Mouse (Mus musculus) ovary, adult 18-20 months (tissue): ENCODE data around the gene Nfyb.

ENCODE experiments used
- DNase-seq: peaks from one replicate; pipeline ENCODE4 v3.0.0; 2022; ENCODE audit warnings: low spot score, mixed read lengths

Gene Nfyb

GRCm38 (mm10) chr10:82763840-82764631 lies at the start of gene Nfyb:
Gene Nfyb, minus strand, starts transcription at chr10:82764144.
- DNase-seq, result peak; percentile 95

GRCm38 (mm10) chr10:82811855-82812431 lies 48.0 kb upstream of the Nfyb start:
- DNase-seq, result peak; percentile 37

- DNase-seq, result no peak
These were observed 45.4 kb upstream of the Nfyb start for GRCm38 (mm10) chr10:82809352-82809751.

- no peak for DNase-seq
These were observed 44.9 kb upstream of the Nfyb start for GRCm38 (mm10) chr10:82808891-82809290.

- no peak for DNase-seq
These were observed 44.2 kb upstream of the Nfyb start for GRCm38 (mm10) chr10:82808155-82808554.

GRCm38 (mm10) chr10:82807238-82807637 lies 43.3 kb upstream of the Nfyb start:
- no peak for DNase-seq

GRCm38 (mm10) chr10:82806414-82806813 lies 42.5 kb upstream of the Nfyb start:
- DNase-seq, result no peak

- DNase-seq, result no peak
These were observed 41.2 kb upstream of the Nfyb start for GRCm38 (mm10) chr10:82805111-82805510.

- DNase-seq, result no peak
These were observed 40.5 kb upstream of the Nfyb start for GRCm38 (mm10) chr10:82804396-82804795.

GRCm38 (mm10) chr10:82800094-82800493 lies 36.1 kb upstream of the Nfyb start:
- no peak for DNase-seq

GRCm38 (mm10) chr10:82798312-82798933 lies 34.5 kb upstream of the Nfyb start:
- no peak for DNase-seq

GRCm38 (mm10) chr10:82797119-82797491 lies 33.2 kb upstream of the Nfyb start:
- no peak for DNase-seq

- DNase-seq, result no peak
These were observed 32.7 kb upstream of the Nfyb start for GRCm38 (mm10) chr10:82796471-82797118.

- DNase-seq, result no peak
These were observed 31.8 kb upstream of the Nfyb start for GRCm38 (mm10) chr10:82795767-82796166.

- peak; percentile 30 for DNase-seq
These were observed 31.3 kb upstream of the Nfyb start for GRCm38 (mm10) chr10:82795071-82795731.

GRCm38 (mm10) chr10:82792311-82792710 lies 28.4 kb upstream of the Nfyb start:
- DNase-seq, result no peak

GRCm38 (mm10) chr10:82791713-82792112 lies 27.8 kb upstream of the Nfyb start:
- DNase-seq, result no peak

- no peak for DNase-seq
These were observed 26.6 kb upstream of the Nfyb start for GRCm38 (mm10) chr10:82790504-82790903.

- no peak for DNase-seq
These were observed 25.2 kb upstream of the Nfyb start for GRCm38 (mm10) chr10:82789181-82789580.

- DNase-seq, result no peak
These were observed 18.5 kb upstream of the Nfyb start for GRCm38 (mm10) chr10:82782472-82782871.

- no peak for DNase-seq
These were observed 16.9 kb upstream of the Nfyb start for GRCm38 (mm10) chr10:82780816-82781215.

- DNase-seq, result no peak
These were observed 16.4 kb upstream of the Nfyb start for GRCm38 (mm10) chr10:82780322-82780721.
